Mouse (Mus musculus) intestine, embryonic 14.5 days (tissue): ENCODE results near the gene Myof. TPM values are rescaled to one million over a fixed set of nuclear protein-coding genes. Genes with fewer than 3 reads are reported as not detected.
A peak's percentile ranks its signal among the peaks of the same experiment; 100 is the strongest.

Experiments used
- ATAC-seq: fragments of 200-750 bp; cut with Nextera tagmentation; replicated peaks from 2 replicates; pipeline ENCODE4 v1.8.0; 2017; ENCODE audit warnings: low read depth, moderate number of reproducible peaks, moderate TSS enrichment, moderate library complexity; ENCODE audit not compliant: low FRiP score, low TSS enrichment
- DNase-seq: peaks from one replicate; pipeline ENCODE4 v3.0.0-alpha.2; 2018; ENCODE audit warnings: low spot score
- H3K27ac ChIP-seq: fragments of 300-500 bp; sonication (generic); 2 replicates; pipeline ENCODE4 v1.5.1; 2014; ENCODE audit warnings: low read depth, mild to moderate bottlenecking, control low read depth
- H3K27me3 ChIP-seq: fragments of 300-500 bp; sonication (generic); replicated peaks from 2 replicates; pipeline ENCODE4 v1.6.1; 2014; ENCODE audit warnings: low read length, control low read depth; ENCODE audit not compliant: control insufficient read depth, insufficient read depth
- H3K36me3 ChIP-seq: fragments of 300-500 bp; sonication (generic); 2 replicates; pipeline ENCODE4 v1.6.1; 2014; ENCODE audit warnings: low read length, control low read depth; ENCODE audit not compliant: control insufficient read depth, insufficient read depth
- H3K4me1 ChIP-seq: fragments of 300-500 bp; sonication (generic); replicated peaks from 2 replicates; pipeline ENCODE4 v1.6.1; 2014; ENCODE audit warnings: low read length, control low read depth, mixed read lengths; ENCODE audit not compliant: control insufficient read depth, insufficient read depth
- H3K4me2 ChIP-seq: fragments of 300-500 bp; sonication (generic); 2 replicates; pipeline ENCODE4 v1.6.1; 2014; ENCODE audit warnings: low read length
- H3K4me3 ChIP-seq: fragments of 300-500 bp; sonication (generic); 2 replicates; pipeline ENCODE4 v1.5.1; 2014; ENCODE audit warnings: low read depth, low read length, control low read depth, mixed read lengths
- H3K9ac ChIP-seq: fragments of 300-500 bp; sonication (generic); 2 replicates; pipeline ENCODE4 v1.6.1; 2014; ENCODE audit warnings: mild to moderate bottlenecking, low read length
- H3K9me3 ChIP-seq: fragments of 300-500 bp; sonication (generic); 2 replicates; pipeline ENCODE4 v1.6.1; 2016; ENCODE audit warnings: low read length, control low read depth; ENCODE audit not compliant: control insufficient read depth
- WGBS: fragments of 180-500 bp; shearing (Covaris S2); extraction: QIAGEN DNeasy Blood & Tissue Kit; methylation state at CpG from one replicate; pipeline ENCODE4 v1.1.7; 2014; 5-methylcytosine and 5-hydroxymethylcytosine counted together
- polyA plus RNA-seq: library from polyadenylated mRNA; unstranded; fragments of >200 nt; fragmentation: Nextera tagmentation; extraction: Ambion mirVana; gene quantifications from 2 replicates; pipeline ENCODE4 v1.2.1, GENCODE M21; 2014

Gene Myof
- polyA plus RNA-seq, 1 experiment from 2014 or later, result 16.7 TPM

- no peak overlapping the region for H3K9ac ChIP-seq
- H3K36me3 ChIP-seq, result no peaks in the 10 kb centered on the region
- no peak for DNase-seq
- peaks cover 25% of the 10 kb centered on the region for H3K4me1 ChIP-seq
- peak overlapping the region; percentile 91 for H3K27ac ChIP-seq
- no peaks in the 10 kb centered on the region for H3K27me3 ChIP-seq
- H3K9me3 ChIP-seq, result no peaks in the 10 kb centered on the region
- H3K4me2 ChIP-seq, result peak overlapping the region; percentile 22; the same call in 1 of the 2 replicates
- WGBS, result 66% methylated on average over 15 of the region's 15 CpGs
- no peak overlapping the region for H3K4me3 ChIP-seq
- ATAC-seq, result peak; percentile 61
These were observed 10.2 kb downstream of the Myof start for GRCm38 (mm10) chr19:38032993-38033734.

GRCm38 (mm10) chr19:38031144-38031543, 12.2 kb downstream of the Myof start:
- no peaks in the 10 kb centered on the region for H3K36me3 ChIP-seq
- H3K4me1 ChIP-seq, result peaks cover 38% of the 10 kb centered on the region
- H3K4me3 ChIP-seq, result no peak overlapping the region
- H3K9ac ChIP-seq, result no peak overlapping the region
- no peak for DNase-seq
- 54% methylated on average over 9 of the region's 9 CpGs for WGBS
- H3K9me3 ChIP-seq, result no peaks in the 10 kb centered on the region
- H3K4me2 ChIP-seq, result peak overlapping the region; percentile 23; the same call in 1 of the 2 replicates
- ATAC-seq, result no peak
- H3K27ac ChIP-seq, result no peak overlapping the region
- H3K27me3 ChIP-seq, result no peaks in the 10 kb centered on the region

GRCm38 (mm10) chr19:38030673-38031137, 12.7 kb downstream of the Myof start:
- Histone ChIP-seq H3K27me3 (no peaks in the 10 kb centered on the region), H3K9ac (no peak overlapping the region), H3K4me2 (peak overlapping the region; percentile 37), H3K9me3 (no peaks in the 10 kb centered on the region), H3K36me3 (no peaks in the 10 kb centered on the region), H3K27ac (peak overlapping the region; percentile 78), H3K4me1 (peaks cover 43% of the 10 kb centered on the region), H3K4me3 (no peak overlapping the region)
- 7% methylated on average over 16 of the region's 23 CpGs for WGBS
- ATAC-seq, result no peak
- DNase-seq, result no peak

GRCm38 (mm10) chr19:38029871-38030270, 13.5 kb downstream of the Myof start:
- ATAC-seq, result no peak

GRCm38 (mm10) chr19:38029292-38029691, 14.1 kb downstream of the Myof start:
- Histone ChIP-seq H3K27me3 (no peaks in the 10 kb centered on the region), H3K4me2 (peak overlapping the region; percentile 24), H3K4me1 (peaks cover 47% of the 10 kb centered on the region), H3K4me3 (no peak overlapping the region), H3K9ac (no peak overlapping the region), H3K36me3 (no peaks in the 10 kb centered on the region), H3K9me3 (no peaks in the 10 kb centered on the region), H3K27ac (peak overlapping the region; percentile 78)
- no peak for DNase-seq
- ATAC-seq, result no peak
- WGBS, result 51% methylated on average over 3 of the region's 3 CpGs

More at GRCm38 (mm10) chr19:38029871-38030270, 13.5 kb downstream of the Myof start:
- 55% methylated on average over 3 of the region's 3 CpGs for WGBS
- Histone ChIP-seq H3K4me2 (peak overlapping the region; percentile 37), H3K9me3 (no peaks in the 10 kb centered on the region), H3K4me1 (peaks cover 47% of the 10 kb centered on the region), H3K4me3 (no peak overlapping the region), H3K27ac (peak overlapping the region; percentile 78), H3K27me3 (no peaks in the 10 kb centered on the region), H3K36me3 (no peaks in the 10 kb centered on the region), H3K9ac (no peak overlapping the region)
- DNase-seq, result no peak

- DNase-seq (no peak), ATAC-seq (no peak)
- no peaks in the 10 kb centered on the region for H3K9me3 ChIP-seq
- H3K4me2 ChIP-seq, result no peak overlapping the region
- H3K4me1 ChIP-seq, result peaks cover 47% of the 10 kb centered on the region
- H3K27ac ChIP-seq, result peak overlapping the region; percentile 78
- H3K9ac ChIP-seq, result no peak overlapping the region
- H3K4me3 ChIP-seq, result no peak overlapping the region
- WGBS, result 55% methylated on average over 10 of the region's 10 CpGs
- H3K36me3 ChIP-seq, result no peaks in the 10 kb centered on the region
- H3K27me3 ChIP-seq, result no peaks in the 10 kb centered on the region
These were observed 15.4 kb downstream of the Myof start for GRCm38 (mm10) chr19:38027881-38028521.

- WGBS, result 77% methylated on average over 6 of the region's 6 CpGs
- ATAC-seq, result no peak
- H3K36me3 ChIP-seq, result no peaks in the 10 kb centered on the region
- H3K4me2 ChIP-seq, result no peak overlapping the region
- H3K4me3 ChIP-seq, result no peak overlapping the region
- no peak overlapping the region for H3K9ac ChIP-seq
- peaks cover 47% of the 10 kb centered on the region for H3K4me1 ChIP-seq
- DNase-seq, result no peak
- H3K9me3 ChIP-seq, result no peaks in the 10 kb centered on the region
- no peak overlapping the region; the same call in 1 of the 2 replicates for H3K27ac ChIP-seq
- no peaks in the 10 kb centered on the region for H3K27me3 ChIP-seq
These were observed 16.0 kb downstream of the Myof start for GRCm38 (mm10) chr19:38027389-38027788.

- ATAC-seq (no peak), DNase-seq (no peak)
- Histone ChIP-seq H3K4me2 (no peak overlapping the region), H3K9ac (no peak overlapping the region), H3K4me3 (no peak overlapping the region), H3K27ac (peak overlapping the region; percentile 30; the same call in 1 of the 2 replicates), H3K4me1 (peaks cover 46% of the 10 kb centered on the region), H3K9me3 (no peaks in the 10 kb centered on the region), H3K36me3 (no peaks in the 10 kb centered on the region), H3K27me3 (no peaks in the 10 kb centered on the region)
- 59% methylated on average over 8 of the region's 8 CpGs for WGBS
These were observed 17.2 kb downstream of the Myof start for GRCm38 (mm10) chr19:38026211-38026624.
